Mouse (Mus musculus) embryo, embryonic 9.5 days (tissue): ENCODE data around the gene Gcn1l1.

Experiments used
- DNase-seq: peaks from one replicate; pipeline ENCODE4 v3.0.0-alpha.2; 2017; ENCODE audit errors: extremely low spot score

The Gcn1l1 gene

DNA sequence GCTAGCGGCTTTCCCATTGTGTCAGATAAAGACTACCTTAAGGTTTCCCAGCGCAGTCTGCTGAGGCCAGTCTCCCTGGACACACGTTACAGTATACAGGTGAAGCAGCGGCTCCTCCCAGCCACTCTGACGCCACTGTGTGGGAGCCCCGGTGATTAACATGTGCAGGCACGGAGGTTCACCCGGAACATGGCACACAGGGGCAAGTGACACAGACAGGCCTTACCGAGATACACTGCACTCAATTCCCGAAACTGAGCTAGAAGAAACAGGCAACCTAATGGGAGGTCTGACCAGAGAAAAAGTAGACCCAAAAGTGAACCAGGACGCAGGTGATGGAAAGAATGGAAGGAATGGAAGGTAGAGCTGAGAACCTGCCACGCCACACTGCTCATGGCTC is 88.7 kb downstream of the Gcn1l1 start:
- no peak for DNase-seq

GRCm38 (mm10) chr5:115656677-115657076 is 91.6 kb downstream of the Gcn1l1 start:
- DNase-seq, result no peak

DNA sequence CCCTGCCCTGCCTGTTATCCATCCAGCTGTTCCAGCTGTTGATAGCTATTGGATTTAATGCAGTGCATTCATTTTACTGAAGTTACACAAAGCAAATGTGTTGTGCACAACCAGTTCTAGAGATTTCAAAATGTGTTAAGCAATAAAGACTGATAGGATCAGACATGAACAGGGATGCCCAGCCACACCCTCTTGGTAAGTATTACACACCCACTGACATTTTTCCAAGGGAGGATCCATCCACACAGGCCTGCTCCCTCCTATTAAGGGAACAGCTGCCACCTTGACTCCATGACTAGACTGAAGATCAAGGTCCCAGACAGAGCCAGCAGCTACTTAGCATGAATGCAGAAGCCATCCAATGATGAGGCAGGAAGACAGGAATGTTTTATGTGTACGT is 92.2 kb downstream of the Gcn1l1 start:
- DNase-seq, result no peak

DNA sequence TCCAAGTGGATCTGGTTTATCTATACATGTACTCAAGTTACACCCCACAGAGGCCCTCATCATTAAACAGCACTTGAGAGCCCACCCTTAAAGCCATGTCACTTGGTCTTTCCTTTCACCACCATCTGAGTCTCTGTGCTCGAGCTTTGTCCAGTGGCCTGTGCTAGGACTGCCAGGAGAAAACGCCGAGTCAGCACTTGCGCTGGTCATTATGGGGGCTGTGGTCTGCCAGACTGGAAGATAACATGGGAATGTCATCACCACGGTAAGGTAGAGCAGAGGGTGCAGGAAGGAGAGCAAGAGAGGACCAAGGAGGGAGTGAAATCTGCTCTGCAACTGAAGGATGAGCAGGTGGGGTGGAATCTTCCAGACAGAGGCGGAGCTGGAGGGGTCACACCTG is 93.3 kb downstream of the Gcn1l1 start:
- no peak for DNase-seq

DNA sequence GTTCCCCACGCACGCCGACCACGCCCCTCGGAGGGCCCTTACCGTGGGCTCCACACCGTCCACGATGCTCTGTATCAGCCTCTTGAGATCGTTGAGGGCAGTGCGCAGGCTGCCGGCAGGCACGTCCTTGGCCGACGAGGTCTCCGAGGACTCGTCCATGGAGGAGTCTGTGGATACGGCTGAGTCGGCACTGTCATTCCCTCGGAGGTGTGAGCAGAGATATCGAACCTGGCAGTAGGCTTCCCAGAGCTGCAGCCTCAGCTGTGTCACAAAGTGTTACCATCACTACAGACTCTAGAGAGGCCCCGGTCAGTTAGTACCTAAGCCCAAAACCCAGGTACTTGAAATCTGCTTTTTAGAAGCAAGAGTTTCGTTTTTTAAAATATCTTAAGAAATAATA is 97.6 kb downstream of the Gcn1l1 start:
- no peak for DNase-seq

- DNase-seq, result no peak
These were observed 101.5 kb downstream of the Gcn1l1 start for GRCm38 (mm10) chr5:115666366-115667065.

DNA sequence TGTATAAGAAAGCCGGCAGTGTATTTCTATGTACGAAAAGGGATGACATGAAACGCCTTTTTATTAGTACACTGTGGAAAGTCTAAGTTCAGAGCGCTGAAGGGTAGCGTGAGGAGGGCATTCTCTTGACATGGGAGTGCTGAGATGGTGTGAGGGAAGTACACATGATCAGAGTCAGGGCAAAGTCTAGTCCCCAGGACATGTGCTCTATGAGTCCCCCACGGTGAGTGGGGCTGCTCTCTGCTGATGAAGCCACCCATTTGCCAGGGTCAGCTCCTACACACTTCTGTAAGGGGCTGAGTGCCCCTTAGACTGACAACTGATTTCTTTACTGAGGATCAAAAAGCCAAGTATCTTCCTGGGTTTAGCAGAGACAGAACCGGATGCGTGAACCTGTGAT is 102.2 kb downstream of the Gcn1l1 start:
- no peak for DNase-seq

- DNase-seq, result no peak
These were observed 102.8 kb downstream of the Gcn1l1 start for GRCm38 (mm10) chr5:115667894-115668293.

- DNase-seq, result no peak
These were observed 103.9 kb downstream of the Gcn1l1 start for GRCm38 (mm10) chr5:115668986-115669385.

DNA sequence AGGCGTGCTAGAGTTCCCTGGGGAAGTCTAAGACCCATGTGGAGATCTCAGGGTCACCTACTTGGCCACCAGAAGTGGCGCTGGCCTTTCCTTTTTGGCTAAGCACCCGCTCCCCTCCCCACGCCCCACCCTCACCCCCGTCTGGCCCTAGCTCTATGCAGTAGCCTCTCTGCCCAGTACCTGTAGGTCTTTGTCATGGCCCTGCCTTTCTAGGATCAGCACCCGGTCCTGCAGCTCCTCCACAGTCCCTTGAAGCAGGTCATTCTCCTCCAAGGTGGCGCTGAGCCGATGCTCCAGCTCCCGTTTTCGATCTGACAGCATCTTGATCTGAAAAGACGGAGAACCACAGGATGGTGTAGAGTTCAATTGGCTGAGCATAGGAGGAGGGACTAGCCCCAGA is 104.9 kb downstream of the Gcn1l1 start:
- DNase-seq, result no peak

- no peak for DNase-seq
These were observed 105.4 kb downstream of the Gcn1l1 start for GRCm38 (mm10) chr5:115670406-115670805.

GRCm38 (mm10) chr5:115671846-115672245 is 106.8 kb downstream of the Gcn1l1 start:
- DNase-seq, result no peak
